8 mouse cellular contexts compared by ENCODE assay signal in genomic region chr7:16313481-16314220, GRCm38 (mm10). TPM values are rescaled to one million over a fixed set of nuclear protein-coding genes. Genes with fewer than 3 reads are reported as not detected.
A peak's percentile ranks its signal among the peaks of the same experiment; 100 is the strongest.
DNase-seq lines count a peak whose midpoint lies in the region; ATAC-seq and TF ChIP-seq lines count a peak whose summit lies in the region.

No protein-coding gene starts in this region.

- ATAC-seq in forebrain, postnatal 0 days = peak; percentile 74

- peak; percentile 82 to 83 for TF ChIP-seq POLR2A in MEL (IDR thresholded peaks at IDR 0.05; ENCODE audit: control insufficient read depth in 1 of 2, insufficient read depth in 1 of 2, low read depth in 1 of 2, low read length in 2 of 2, poor library complexity in 1 of 2)

- 0 out of 4 replicates have a peak, but pooled peaks of 1 of the 2 experiments have one; percentile 13 for TF ChIP-seq EP300 in MEL (IDR thresholded peaks at IDR 0.05; ENCODE audit: low read depth in 1 of 2, low read length in 2 of 2)

- H3K4me3 ChIP-seq in MEL (ENCODE audit: control insufficient read depth in 1 of 2, insufficient read depth in 1 of 2, low read depth in 2 of 2, low read length in 2 of 2) = peak overlapping the region; percentile 65 to 87
- H3K4me3 ChIP-seq in forebrain, postnatal 0 days (ENCODE audit: low read depth, low read length) = peak overlapping the region; percentile 72

- peaks cover 14% of the 10 kb centered on the region for H3K79me2 ChIP-seq in MEL (ENCODE audit: control insufficient read depth, insufficient read depth, low read length, poor library complexity)

- peaks cover 4 to 11% of the 10 kb centered on the region in 2 experiments; a peak in 3 of 4 replicates for H3K4me1 ChIP-seq in MEL (ENCODE audit: control insufficient read depth in 1 of 2, insufficient read depth in 2 of 2, low read length in 2 of 2)
- H3K4me1 ChIP-seq in forebrain, postnatal 0 days (ENCODE audit: insufficient read depth) = peaks cover 15% of the 10 kb centered on the region

- TF ChIP-seq RAD21 in MEL (IDR thresholded peaks at IDR 0.05; ENCODE audit: low read depth, low read length) = no peak

- H3K27me3 ChIP-seq in MEL (ENCODE audit: control insufficient read depth in 1 of 2, insufficient read depth in 2 of 2, low read length in 2 of 2) = no peaks in the 10 kb centered on the region
- no peaks in the 10 kb centered on the region for H3K27me3 ChIP-seq in forebrain, postnatal 0 days (ENCODE audit: insufficient read depth, low read length)

- WGBS in forebrain, postnatal 0 days = 4% methylated on average over 48 of the region's 66 CpGs

- H3K9me3 ChIP-seq in MEL (replicated peaks; ENCODE audit: insufficient read depth, low read length) = no peaks in the 10 kb centered on the region
- no peaks in the 10 kb centered on the region for H3K9me3 ChIP-seq in forebrain, postnatal 0 days (ENCODE audit: low read length)

- H3K4me2 ChIP-seq in forebrain, postnatal 0 days (ENCODE audit: low read depth) = peak overlapping the region; percentile 98

- TF ChIP-seq CTCF in MEL (IDR thresholded peaks at IDR 0.05 in 2 of 3, conservative IDR thresholded peaks at IDR 0.05 in 1 of 3; ENCODE audit: control insufficient read depth in 1 of 3, insufficient read depth in 1 of 3, low read depth in 2 of 3, low read length in 3 of 3, poor library complexity in 1 of 3, severe bottlenecking in 1 of 3) = peak in 2 of 3 experiments; percentile 55 to 75; a peak in 5 of 6 replicates
- TF ChIP-seq CTCF in forebrain, postnatal 0 days (IDR thresholded peaks at IDR 0.05; ENCODE audit: low read depth) = peak; percentile 21; the same call in 1 of the 2 replicates

- peaks cover 0 to 3% of the 10 kb centered on the region in 2 experiments; a peak in 2 of 4 replicates for H3K36me3 ChIP-seq in MEL (ENCODE audit: control insufficient read depth in 1 of 2, insufficient read depth in 2 of 2, low read length in 2 of 2)
- H3K36me3 ChIP-seq in forebrain, postnatal 0 days (ENCODE audit: insufficient read depth) = peaks cover 14% of the 10 kb centered on the region

- peak overlapping the region; percentile 63 for H3K27ac ChIP-seq in MEL (ENCODE audit: control insufficient read depth, low read depth, low read length)
- H3K27ac ChIP-seq in forebrain, postnatal 0 days (ENCODE audit: low read depth, low read length) = peak overlapping the region; percentile 94

- peak overlapping the region; percentile 88 for H3K9ac ChIP-seq in MEL (ENCODE audit: control insufficient read depth, low read depth, low read length, poor library complexity, severe bottlenecking)
- H3K9ac ChIP-seq in forebrain, postnatal 0 days = peak overlapping the region; percentile 82

- peak; percentile 80 for DNase-seq in MEL (ENCODE audit: low read depth, low spot score)
- DNase-seq in cerebellum, adult 18-20 months = peak; percentile 79 to 89
- peak; percentile 87 for DNase-seq in forebrain, postnatal 0 days
- peak; percentile 94 for DNase-seq in heart, postnatal 4 days
- peak; percentile 75 for DNase-seq in layer of hippocampus, adult 9-11 months
- peak; percentile 92 for DNase-seq in lung, postnatal 10 days
- DNase-seq in ovary, postnatal 10 days (ENCODE audit: low spot score) = peak; percentile 79
- DNase-seq in thymus, postnatal 14 days = peak; percentile 78

TF ChIP-seq in MEL, 35 proteins besides CTCF, POLR2A, EP300 and RAD21:
- TF ChIP-seq TCF12 (IDR thresholded peaks at IDR 0.05; ENCODE audit: low read depth, low read length) (peak; percentile 34; the same call in 1 of the 2 replicates), SMC3 (IDR thresholded peaks at IDR 0.05; ENCODE audit: low read depth, low read length) (peak; percentile 22; the same call in 1 of the 2 replicates), POLR2AphosphoS5 (IDR thresholded peaks at IDR 0.05; ENCODE audit: borderline replicate concordance, low read depth, low read length) (peak; percentile 77; the same call in 1 of the 2 replicates), MAZ (IDR thresholded peaks at IDR 0.05; ENCODE audit: low read depth, low read length) (0 out of 2 replicates have a peak, but pooled peaks have one; percentile 27), ZMIZ1 (IDR thresholded peaks at IDR 0.05; ENCODE audit: low read depth, low read length) (peak; percentile 92), NELFE (IDR thresholded peaks at IDR 0.05; ENCODE audit: low read depth, low read length) (peak; percentile 86), POLR2AphosphoS2 (IDR thresholded peaks at IDR 0.05; ENCODE audit: low read length) (peak; percentile 70; the same call in 1 of the 2 replicates), TBP (IDR thresholded peaks at IDR 0.05; ENCODE audit: low read depth, low read length) (peak; percentile 83), MEF2A (IDR thresholded peaks at IDR 0.05; ENCODE audit: extremely low read depth, insufficient replicate concordance, low read depth, low read length, poor library complexity, severe bottlenecking) (peak; percentile 97), MXI1 (IDR thresholded peaks at IDR 0.05; ENCODE audit: low read depth, low read length) (peak; percentile 37; the same call in 1 of the 2 replicates), MAFK (IDR thresholded peaks at IDR 0.05; ENCODE audit: borderline replicate concordance, low read depth, low read length) (no peak), CHD1 (IDR thresholded peaks at IDR 0.05; ENCODE audit: low read depth, low read length) (no peak), KAT2A (conservative IDR thresholded peaks at IDR 0.05; ENCODE audit: low read depth, low read length) (no peak)

RNA-seq across cellular contexts. Expression of gene Bbc3, which starts 5.5 kb away (rescaled TPM):
- total RNA-seq in MEL (2012; rRNA removed) = 2.9 and 4.4 TPM in 2 replicates
- polyA plus RNA-seq in MEL (2012; ENCODE audit: insufficient read depth in 1 of 2, insufficient read length in 2 of 2, low read depth in 1 of 2, low replicate concordance in 2 of 2, missing spikeins in 1 of 2) = 1 to 10 TPM in 1 of 2 experiments, not detected in 1; 9.3 TPM
- 41.2 and 57.8 TPM in 2 replicates for total RNA-seq in forebrain, postnatal 0 days (2014; rRNA removed)
- 40.0 and 40.2 TPM in 2 replicates for polyA plus RNA-seq in forebrain, postnatal 0 days (2015; fragmentation: Nextera tagmentation; extraction: Ambion mirVana)
- total RNA-seq in heart, postnatal 4 days (2021) = 1 to 10 TPM; 7.0 to 9.0 TPM

RNA-seq across cellular contexts. Expression of gene Ccdc9, which starts 27.1 kb away (rescaled TPM):
- total RNA-seq in MEL (2012; rRNA removed) = 57.4 and 63.6 TPM in 2 replicates
- polyA plus RNA-seq in MEL (2012; ENCODE audit: insufficient read depth in 1 of 2, insufficient read length in 2 of 2, low read depth in 1 of 2, low replicate concordance in 2 of 2, missing spikeins in 1 of 2) = 10 to 100 TPM in 1 of 2 experiments, not detected in 1; 97.1 TPM
- total RNA-seq in forebrain, postnatal 0 days (2014; rRNA removed) = 31.6 and 38.2 TPM in 2 replicates
- 12.8 and 18.6 TPM in 2 replicates for polyA plus RNA-seq in forebrain, postnatal 0 days (2015; fragmentation: Nextera tagmentation; extraction: Ambion mirVana)
- 10 to 100 TPM; 39.4 to 43.1 TPM for total RNA-seq in heart, postnatal 4 days (2021)

RNA-seq across cellular contexts. Expression of gene Inafm1, which starts 40.2 kb away (rescaled TPM):
- total RNA-seq in MEL (2012; rRNA removed) = 38.0 and 50.7 TPM in 2 replicates
- 10 to 100 TPM in 1 of 2 experiments, not detected in 1; 87.6 TPM for polyA plus RNA-seq in MEL (2012; ENCODE audit: insufficient read depth in 1 of 2, insufficient read length in 2 of 2, low read depth in 1 of 2, low replicate concordance in 2 of 2, missing spikeins in 1 of 2)
- 36.9 and 43.2 TPM in 2 replicates for total RNA-seq in forebrain, postnatal 0 days (2014; rRNA removed)
- 63.6 and 68.4 TPM in 2 replicates for polyA plus RNA-seq in forebrain, postnatal 0 days (2015; fragmentation: Nextera tagmentation; extraction: Ambion mirVana)
- 10 to 100 TPM; 12.5 to 13.6 TPM for total RNA-seq in heart, postnatal 4 days (2021)

RNA-seq across cellular contexts. Expression of gene C5ar1, which starts 54.3 kb away (rescaled TPM):
- not detected in 2 replicates for total RNA-seq in MEL (2012; rRNA removed)
- not detected for polyA plus RNA-seq in MEL (2012; ENCODE audit: insufficient read depth in 1 of 2, insufficient read length in 2 of 2, low read depth in 1 of 2, low replicate concordance in 2 of 2, missing spikeins in 1 of 2)
- 0.52 and 1.2 TPM in 2 replicates for total RNA-seq in forebrain, postnatal 0 days (2014; rRNA removed)
- 1.7 TPM in 2 replicates for polyA plus RNA-seq in forebrain, postnatal 0 days (2015; fragmentation: Nextera tagmentation; extraction: Ambion mirVana)
- total RNA-seq in heart, postnatal 4 days (2021) = 1 to 10 TPM; 1.8 to 1.9 TPM

Comparison
In these comparisons a context has a peak if more than half of its experiments do, and no peak if none do; other contexts are left out.
1. Peak in every context shown above with its lines: DNase-seq, ATAC-seq, H3K4me3 ChIP-seq and H3K27ac ChIP-seq.